Mouse (Mus musculus): ENCODE data around the gene Fbrsl1.

Gene Fbrsl1

GRCm38 (mm10) chr5:110410386-110410785, 37.9 kb downstream of the Fbrsl1 start:
- DNase-seq, result no peak

DNA sequence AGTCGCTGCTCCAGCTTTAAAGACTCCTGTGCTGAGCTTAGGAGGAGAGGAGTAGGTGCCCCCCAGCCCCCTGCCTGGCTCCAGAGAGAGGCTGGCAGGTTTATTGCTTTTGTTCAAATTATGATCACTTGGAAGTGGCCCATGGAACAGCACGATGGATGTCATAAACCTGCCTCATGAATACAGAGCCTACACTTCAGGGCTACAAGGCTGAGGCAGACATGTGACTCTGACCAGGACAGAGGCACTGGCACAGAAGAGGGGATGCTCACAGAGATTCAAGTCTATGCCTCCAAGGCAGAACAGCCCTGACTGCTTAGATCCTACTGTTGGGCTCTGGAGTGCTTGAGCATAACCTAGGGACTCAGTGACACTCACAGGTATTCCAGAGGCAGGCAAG, 39.3 kb downstream of the Fbrsl1 start:
- no peak for DNase-seq

GRCm38 (mm10) chr5:110406065-110406714, 42.1 kb downstream of the Fbrsl1 start:
- DNase-seq, result no peak

DNA sequence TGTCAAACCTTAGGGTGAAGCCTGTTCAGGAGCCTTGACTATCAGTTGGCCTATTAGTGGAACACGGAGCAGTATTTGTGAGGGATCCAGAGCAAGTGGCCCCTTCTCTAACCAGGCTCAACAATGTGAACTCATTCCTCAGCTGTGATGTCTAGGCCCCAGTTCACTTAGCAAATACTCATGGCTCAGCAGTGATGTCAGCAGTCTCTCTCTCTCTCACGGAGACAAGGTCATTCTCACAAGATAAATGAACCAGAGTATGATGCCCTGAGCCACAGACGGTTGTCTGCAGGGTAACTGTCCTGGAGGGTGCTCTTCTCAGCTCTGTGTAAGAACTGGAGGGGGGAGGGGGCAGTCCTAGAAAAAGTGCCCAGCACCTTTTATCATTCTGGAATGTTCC, 44.4 kb downstream of the Fbrsl1 start:
- no peak for DNase-seq

- no peak for DNase-seq
Measured at GRCm38 (mm10) chr5:110402557-110402956, 45.7 kb downstream of the Fbrsl1 start.

DNA sequence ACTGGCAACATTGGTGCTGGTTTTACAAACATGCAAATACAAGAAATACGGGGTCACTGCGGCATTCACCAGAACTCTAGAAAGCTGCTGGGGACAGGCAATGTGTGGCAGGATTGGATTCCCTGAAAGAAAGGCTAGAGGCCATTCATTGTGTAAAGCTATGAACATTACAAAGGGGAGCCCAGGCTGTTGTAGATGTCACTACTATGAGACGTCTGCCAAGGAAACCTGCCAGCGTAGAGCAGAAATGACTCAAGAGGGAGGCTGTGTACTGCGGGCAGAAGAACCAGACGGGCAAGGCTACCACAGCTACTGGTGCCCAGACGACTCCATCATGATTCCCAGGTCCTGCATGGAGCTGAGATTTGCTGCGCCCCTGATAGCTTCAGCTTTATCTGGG, 47.2 kb downstream of the Fbrsl1 start:
- no peak for DNase-seq

DNA sequence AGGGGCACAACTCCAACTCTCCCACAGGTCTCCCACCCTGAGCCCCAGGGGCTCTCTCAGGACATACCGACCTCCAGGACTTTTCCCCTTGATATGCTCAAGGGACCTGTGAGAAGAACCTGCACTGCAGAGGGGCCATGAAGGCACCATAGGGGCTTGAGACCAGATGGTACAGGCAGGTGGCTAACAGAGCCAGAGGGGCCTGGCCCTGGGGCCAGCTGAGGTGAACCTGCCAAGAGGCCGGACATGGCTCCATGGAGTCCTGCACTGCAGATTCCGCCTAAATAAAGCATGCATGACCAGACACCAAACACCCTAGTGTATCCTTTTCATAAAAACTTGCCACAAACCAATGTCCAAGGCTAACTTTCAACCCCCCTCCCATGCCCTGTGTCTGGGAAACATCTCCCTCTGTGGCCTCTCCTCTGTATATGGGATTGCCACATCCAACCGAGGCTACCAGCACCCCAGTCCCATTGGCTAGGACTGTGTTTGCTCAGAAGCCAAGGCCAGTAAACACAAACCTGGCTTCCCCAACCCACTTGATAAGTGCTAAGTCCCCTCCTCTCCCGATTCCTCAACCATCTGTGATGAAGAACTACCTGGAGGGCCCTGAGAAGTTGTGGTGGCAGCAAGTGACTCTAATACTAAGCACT, 53.2 kb downstream of the Fbrsl1 start:
- DNase-seq, result no peak

DNA sequence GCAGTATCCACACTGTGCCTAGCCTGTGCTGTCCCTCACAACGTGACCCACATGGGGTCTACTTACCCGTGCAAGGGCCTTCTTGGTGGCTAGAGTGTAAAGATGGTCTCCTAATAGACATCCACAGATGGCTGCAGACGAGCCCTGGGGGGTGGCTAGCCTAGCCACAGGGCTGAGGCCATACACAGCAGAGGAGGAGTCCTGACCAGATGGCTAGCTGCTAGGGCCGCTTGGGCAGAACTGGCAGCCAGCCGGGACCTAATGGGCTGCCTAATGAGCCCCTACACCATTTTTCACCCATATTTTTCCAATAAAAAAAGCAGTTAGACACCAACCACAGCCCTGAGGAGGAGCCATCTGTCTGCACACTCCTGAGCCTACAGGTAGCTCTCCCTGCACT, 55.6 kb downstream of the Fbrsl1 start:
- no peak for DNase-seq

GRCm38 (mm10) chr5:110390631-110391030, 57.7 kb downstream of the Fbrsl1 start:
- DNase-seq, result no peak

GRCm38 (mm10) chr5:110387332-110387731, 61.0 kb downstream of the Fbrsl1 start:
- no peak for DNase-seq

GRCm38 (mm10) chr5:110386371-110387330, 61.7 kb downstream of the Fbrsl1 start:
- peak in 1 of 2 experiments; percentile 50 for DNase-seq

GRCm38 (mm10) chr5:110385263-110385662, 63.0 kb downstream of the Fbrsl1 start:
- no peak for DNase-seq

DNA sequence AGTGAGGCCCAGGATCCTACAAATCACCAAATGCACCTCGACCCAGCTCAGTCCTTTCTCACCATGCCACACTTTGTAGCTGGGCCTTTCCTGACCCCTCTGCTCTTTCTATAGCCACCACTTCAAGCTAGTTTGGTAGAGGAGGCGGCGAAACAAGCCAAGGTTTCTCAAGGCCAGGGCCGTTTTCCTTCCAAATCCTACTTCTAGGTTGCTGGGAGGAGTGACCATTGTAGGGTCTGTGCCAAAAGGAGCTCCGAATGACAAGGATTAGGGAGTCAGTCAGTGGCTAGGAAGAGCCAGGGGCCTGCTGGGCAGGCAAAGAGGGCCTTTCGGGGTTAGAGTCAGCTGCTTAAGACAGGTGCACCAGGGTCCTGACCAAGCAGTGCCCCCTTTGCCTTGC, 63.8 kb downstream of the Fbrsl1 start:
- DNase-seq, result no peak

DNA sequence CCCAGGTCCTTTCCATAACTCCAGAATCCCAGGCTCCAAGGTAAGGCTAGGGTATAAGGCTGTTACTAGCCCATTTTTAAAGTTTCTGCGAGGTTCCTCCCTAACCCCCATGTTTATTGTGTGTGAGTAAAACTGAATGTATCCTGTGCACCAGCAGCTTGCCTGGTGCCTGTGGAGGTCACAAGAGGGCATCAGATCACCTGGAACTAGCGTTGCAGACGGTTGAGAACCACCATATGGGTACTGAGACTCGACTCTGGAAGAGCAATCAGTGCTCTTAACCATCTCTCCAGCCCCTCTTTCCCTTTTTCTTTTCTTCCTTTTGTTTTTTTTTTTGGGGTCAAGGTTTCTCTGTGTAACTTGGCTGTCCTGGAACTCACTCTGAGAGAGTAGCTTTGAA, 68.5 kb downstream of the Fbrsl1 start:
- DNase-seq, result no peak

GRCm38 (mm10) chr5:110379086-110379485, 69.2 kb downstream of the Fbrsl1 start:
- no peak for DNase-seq

DNA sequence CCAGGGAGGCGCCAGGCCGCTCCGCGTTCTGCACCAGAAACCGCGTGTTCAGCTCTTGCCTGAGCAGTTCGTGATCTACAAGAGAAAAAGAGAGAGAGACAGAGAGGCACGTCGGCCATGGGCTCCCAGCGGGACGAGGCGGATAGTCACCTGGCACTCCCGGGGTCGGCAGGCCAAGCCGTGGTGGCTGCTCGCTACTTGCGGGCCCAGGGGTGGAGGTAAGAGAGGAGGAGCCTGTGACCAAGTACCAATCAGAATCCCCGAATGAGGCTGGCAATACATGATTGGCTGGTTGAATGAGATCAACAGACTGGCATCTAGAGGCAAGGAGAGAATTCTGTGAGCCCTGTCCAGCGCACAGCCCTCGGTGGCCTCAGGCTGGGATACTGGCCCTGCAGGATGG, 70.1 kb downstream of the Fbrsl1 start:
- DNase-seq, result no peak

GRCm38 (mm10) chr5:110376802-110377433, 71.4 kb downstream of the Fbrsl1 start:
- DNase-seq, result peak; percentile 39 to 67

DNA sequence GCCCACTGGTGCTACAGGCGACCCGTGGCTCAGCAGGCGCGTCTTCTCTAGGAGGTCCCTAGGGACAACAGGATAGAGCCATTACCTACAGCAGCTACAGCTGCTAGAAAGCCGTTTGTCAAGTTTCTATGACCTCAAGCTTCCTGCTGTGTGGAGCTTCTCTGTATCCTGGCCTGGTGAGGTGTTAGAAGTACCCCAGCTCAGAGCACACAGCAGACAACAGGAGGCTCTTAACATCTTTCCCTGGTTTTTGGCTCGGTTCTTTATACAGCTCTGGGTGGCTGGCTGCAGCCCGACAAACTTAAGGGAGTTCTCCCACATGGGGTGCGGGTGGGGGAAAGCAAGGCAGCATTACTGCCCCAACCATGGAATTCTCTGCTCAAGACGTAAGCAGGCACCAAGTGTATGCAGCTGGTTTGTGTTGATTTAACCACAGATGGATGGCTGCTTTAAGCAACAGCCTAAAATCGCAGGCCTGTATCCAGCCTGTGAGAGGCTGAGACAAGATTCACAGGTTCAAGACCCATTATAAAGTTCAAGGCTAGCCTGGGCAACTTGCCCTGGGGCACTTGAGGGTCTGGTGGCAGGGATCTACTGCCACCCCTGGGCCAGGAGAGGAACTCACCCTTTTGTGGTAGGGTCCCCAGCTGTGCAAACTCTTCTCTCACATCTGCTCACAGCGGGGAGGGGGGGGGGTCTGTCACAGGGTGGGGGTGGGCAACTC, 84.3 kb downstream of the Fbrsl1 start:
- no peak for DNase-seq

DNA sequence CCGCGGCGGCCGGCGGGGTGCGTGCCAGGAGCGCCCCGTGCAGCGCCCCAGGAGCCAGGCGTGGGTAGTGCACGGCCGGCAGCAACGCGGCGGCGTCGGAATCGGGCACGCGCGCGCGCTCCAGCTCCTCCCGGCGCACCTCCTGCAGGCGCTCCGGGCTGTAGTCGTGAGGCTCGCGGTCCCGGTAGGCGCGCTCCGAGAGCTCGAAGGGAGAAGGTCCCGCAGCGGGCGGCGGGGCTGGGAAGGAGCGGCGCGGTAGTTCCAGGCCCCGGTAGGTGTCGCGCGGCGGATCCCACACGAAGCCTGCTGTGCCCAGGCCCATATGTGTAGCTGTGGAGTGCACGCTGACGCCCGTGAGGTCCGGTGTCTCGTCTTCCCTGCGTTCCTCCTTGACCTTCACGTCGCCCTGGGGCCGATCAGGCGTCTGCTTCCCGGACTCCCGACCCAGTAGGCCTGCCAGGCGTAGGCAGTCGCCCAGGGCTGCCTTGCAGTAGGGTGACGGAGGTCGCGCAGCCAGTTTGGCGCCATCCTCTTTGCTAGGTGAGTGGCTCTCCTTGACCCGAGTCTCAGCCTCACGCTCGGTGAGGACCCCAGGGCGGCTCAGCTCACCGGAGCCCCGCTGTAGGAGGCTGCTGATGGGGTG, 85.0 kb downstream of the Fbrsl1 start:
- peak in 1 of 2 experiments; percentile 58 for DNase-seq

DNA sequence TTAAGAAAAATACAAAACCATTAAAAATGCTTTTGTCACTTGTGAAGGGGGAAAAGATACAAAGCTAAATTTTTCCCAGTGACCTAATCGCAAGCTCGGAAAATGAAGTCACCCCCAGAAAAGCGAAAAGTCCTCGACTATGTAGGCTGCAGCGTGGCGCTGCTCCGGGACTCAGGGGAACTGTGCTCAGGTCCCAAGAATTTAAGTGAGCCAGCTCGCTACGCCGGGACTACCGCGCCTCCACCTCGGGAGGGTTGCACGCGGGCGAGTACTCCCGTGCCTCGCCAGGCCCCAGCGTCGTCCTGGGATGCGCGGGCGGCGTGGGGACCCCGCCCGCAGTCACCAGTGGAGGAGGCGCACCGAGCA, 85.5 kb downstream of the Fbrsl1 start:
- no peak for DNase-seq

- DNase-seq, result no peak
Measured at GRCm38 (mm10) chr5:110361465-110361864, 86.8 kb downstream of the Fbrsl1 start.
